Mouse (Mus musculus) small intestine, adult 2 months (tissue): ENCODE results near the gene Psmd12. TPM values are rescaled to one million over a fixed set of nuclear protein-coding genes. Genes with fewer than 3 reads are reported as not detected.

Experiments
- H3K27ac ChIP-seq: fragments of 200-500 bp; 2 replicates; pipeline ENCODE4 v1.5.1; 2012; ENCODE audit warnings: low read depth, low read length, control low read depth, inconsistent platforms; ENCODE audit not compliant: insufficient read depth
- H3K27me3 ChIP-seq: fragments of 200-500 bp; 2 replicates; pipeline ENCODE4 v1.6.1; 2012; ENCODE audit warnings: mild to moderate bottlenecking, moderate library complexity, low read length, inconsistent platforms; ENCODE audit not compliant: control insufficient read depth, insufficient read depth
- H3K36me3 ChIP-seq: fragments of 200-500 bp; 2 replicates; pipeline ENCODE4 v1.6.1; 2012; ENCODE audit warnings: mild to moderate bottlenecking, low read length, control low read depth, inconsistent platforms; ENCODE audit not compliant: control insufficient read depth, insufficient read depth
- H3K4me1 ChIP-seq: fragments of 200-500 bp; 2 replicates; pipeline ENCODE4 v1.6.1; 2012; ENCODE audit warnings: low read length, inconsistent platforms, mixed read lengths; ENCODE audit not compliant: control insufficient read depth, insufficient read depth, insufficient read length
- H3K4me3 ChIP-seq: fragments of 200-500 bp; 2 replicates; pipeline ENCODE4 v1.5.1; 2012; ENCODE audit warnings: low read depth, mild to moderate bottlenecking, control low read depth, inconsistent platforms, low read length, moderate library complexity
- CTCF ChIP-seq: fragments of 200-500 bp; IDR thresholded peaks from 2 replicates; pipeline ENCODE4 v1.5.1; 2012; ENCODE audit warnings: low read depth, mild to moderate bottlenecking, control low read depth, inconsistent platforms, low read length, moderate library complexity, mixed read lengths; ENCODE audit not compliant: insufficient replicate concordance, insufficient read length; ENCODE audit errors: extremely low read depth
- POLR2A ChIP-seq: fragments of 200-500 bp; IDR thresholded peaks from 2 replicates; pipeline ENCODE4 v1.6.1; 2012; ENCODE audit warnings: low read depth, mild to moderate bottlenecking, control low read depth, inconsistent platforms, low read length, moderate library complexity
- WGBS: fragments of 180-500 bp; shearing (Covaris S2); methylation state at CpG from one replicate; pipeline ENCODE4 v1.1.7; 2018; 5-methylcytosine and 5-hydroxymethylcytosine counted together
- polyA plus RNA-seq: library from polyadenylated mRNA; depleted of rRNA; stranded (reverse); fragments of >200 nt; gene quantifications from 2 replicates; pipeline ENCODE4 v1.2.3, GENCODE M21; 2012; rRNA removed

Gene Psmd12
- polyA plus RNA-seq, 1 experiment: 3.6 TPM

DNA sequence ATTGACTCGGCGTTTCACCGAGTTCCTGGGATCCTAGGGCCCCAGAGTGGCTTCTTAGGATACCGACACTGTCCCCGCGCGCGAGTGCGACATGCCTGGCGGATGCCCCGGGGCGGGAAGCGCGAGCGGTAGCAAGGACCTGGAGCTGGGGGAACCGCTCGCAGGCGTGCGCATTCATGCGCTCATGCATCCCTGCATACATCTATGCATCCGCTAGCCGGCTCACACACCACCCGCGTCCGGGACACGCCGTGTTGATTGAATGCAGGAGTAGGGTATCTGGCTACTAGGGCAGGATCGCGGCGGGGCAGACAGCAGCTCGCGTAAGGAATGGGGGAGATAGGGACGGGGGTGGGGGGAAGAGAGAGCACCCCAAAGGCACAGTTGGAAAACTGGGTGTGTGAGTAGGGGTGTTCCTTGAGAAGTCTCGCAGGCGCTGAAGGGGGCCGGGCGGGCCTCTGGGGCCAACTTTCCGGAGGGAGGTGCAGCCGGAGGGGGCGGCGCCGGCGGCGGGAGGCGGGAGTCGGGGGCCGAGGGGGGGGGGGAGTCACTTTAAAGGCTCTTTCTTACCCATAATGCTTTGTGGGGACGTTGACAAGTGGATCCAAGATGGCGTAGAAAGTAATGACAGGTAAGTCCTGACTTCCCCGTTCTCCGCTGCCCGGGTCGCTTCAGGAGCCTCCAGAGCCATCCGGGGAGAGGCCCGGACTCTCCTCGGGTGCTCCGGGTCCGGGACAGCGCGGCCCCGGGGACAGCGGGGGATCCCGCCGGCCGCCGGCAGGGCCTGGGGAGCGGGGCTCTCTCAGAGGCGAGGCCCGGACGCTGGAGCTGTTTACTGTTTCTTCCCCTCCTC, 68.3 kb downstream of the Psmd12 start, which contains the start of gene Helz:
TSS of gene Helz (plus strand) at position 580 of the 853 bp plus-strand sequence.
- Histone ChIP-seq H3K4me3 (peak within 1 kb of the TSS; percentile 88), H3K27me3 (no peaks in the 10 kb centered on the region), H3K4me1 (peaks cover 10% of the 10 kb centered on the region), H3K36me3 (peaks cover 13% of the 10 kb centered on the region), H3K27ac (peak within 1 kb of the TSS; percentile 87)
- no peak for TF ChIP-seq CTCF
- TF ChIP-seq POLR2A: peak; percentile 59
- WGBS: under 1% methylated on average over 68 of the region's 70 CpGs

- 5% methylated on average over 38 of the region's 39 CpGs for WGBS
- Histone ChIP-seq H3K36me3 (peaks cover 14% of the 10 kb centered on the region), H3K27ac (peak overlapping the region; percentile 54; the same call in 1 of the 2 replicates), H3K27me3 (no peaks in the 10 kb centered on the region), H3K4me1 (peaks cover 12% of the 10 kb centered on the region), H3K4me3 (peak overlapping the region; percentile 88)
- no peak for TF ChIP-seq CTCF
- TF ChIP-seq POLR2A: no peak
Observed at GRCm38 (mm10) chr11:107548204-107548975, 69.1 kb downstream of the Psmd12 start.

Other genes starting within 250 kb of the Psmd12 start
- gene Pitpnc1, start 8.8 kb upstream of the Psmd12 start, polyA plus RNA-seq: 0.84 and 1.5 TPM in 2 replicates
- gene Helz, start 68.4 kb downstream of the Psmd12 start, polyA plus RNA-seq: 6.4 and 19.5 TPM in 2 replicates
- 0.15 TPM in 1 of 2 replicates, not detected in the other for gene Cacng1, start 237.0 kb downstream of the Psmd12 start, polyA plus RNA-seq